Mouse (Mus musculus) gastrocnemius, adult 18-20 months (tissue): ENCODE data around the gene Pced1b. TPM values are rescaled to one million over a fixed set of nuclear protein-coding genes. Genes with fewer than 3 reads are reported as not detected.

Experiments used
- DNase-seq: peaks from one replicate; pipeline ENCODE4 v3.0.0; 2021; ENCODE audit warnings: low spot score
- total RNA-seq, 2 experiments: library from RNA; stranded (reverse); gene quantifications; 2 replicates each; pipeline ENCODE4 v1.2.3; 2021

Pced1b gene
- total RNA-seq, 2 experiments from 2014 or later = 0.88 to 1.2 TPM

- DNase-seq = no peak
Measured at GRCm38 (mm10) chr15:97257206-97257775, 10.4 kb downstream of the Pced1b start.

DNA sequence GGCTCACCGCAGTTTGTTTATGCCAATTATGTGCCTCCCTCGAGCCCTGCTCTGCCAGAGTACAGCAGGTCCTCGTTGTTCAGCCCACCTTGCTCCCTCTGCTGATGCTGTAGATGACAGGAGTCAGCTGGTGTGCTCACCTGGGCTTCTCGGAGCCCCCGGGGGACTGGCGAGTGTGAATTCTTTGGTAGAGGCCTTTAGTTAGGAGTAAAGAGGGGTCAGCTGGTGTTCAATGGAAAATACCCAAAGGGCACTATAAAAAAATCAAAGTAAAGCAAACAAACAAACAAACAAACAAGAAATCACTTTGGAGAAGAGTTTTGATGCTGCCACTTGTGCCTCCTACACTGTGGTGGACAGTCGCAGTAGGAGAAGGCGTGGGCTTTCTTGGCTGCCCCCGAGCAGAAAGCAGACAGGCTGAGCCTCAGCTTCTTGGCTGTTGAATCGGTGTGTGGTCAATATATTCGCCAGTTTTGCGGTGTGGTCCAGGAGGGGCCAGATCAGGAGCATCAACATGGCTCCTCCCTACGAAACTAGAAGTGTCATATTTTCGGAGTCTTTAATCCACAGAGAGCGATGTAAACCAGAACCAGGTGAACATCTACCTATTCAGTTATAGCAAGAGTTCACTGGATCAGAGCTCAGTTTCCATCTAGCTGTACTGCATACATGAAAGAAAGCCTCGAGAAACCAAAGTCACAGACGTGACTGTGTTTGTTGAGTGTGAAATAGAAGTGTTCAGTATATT lies 11.8 kb downstream of the Pced1b start:
- DNase-seq = no peak

- no peak for DNase-seq
Measured at GRCm38 (mm10) chr15:97259300-97259699, 12.4 kb downstream of the Pced1b start.

DNA sequence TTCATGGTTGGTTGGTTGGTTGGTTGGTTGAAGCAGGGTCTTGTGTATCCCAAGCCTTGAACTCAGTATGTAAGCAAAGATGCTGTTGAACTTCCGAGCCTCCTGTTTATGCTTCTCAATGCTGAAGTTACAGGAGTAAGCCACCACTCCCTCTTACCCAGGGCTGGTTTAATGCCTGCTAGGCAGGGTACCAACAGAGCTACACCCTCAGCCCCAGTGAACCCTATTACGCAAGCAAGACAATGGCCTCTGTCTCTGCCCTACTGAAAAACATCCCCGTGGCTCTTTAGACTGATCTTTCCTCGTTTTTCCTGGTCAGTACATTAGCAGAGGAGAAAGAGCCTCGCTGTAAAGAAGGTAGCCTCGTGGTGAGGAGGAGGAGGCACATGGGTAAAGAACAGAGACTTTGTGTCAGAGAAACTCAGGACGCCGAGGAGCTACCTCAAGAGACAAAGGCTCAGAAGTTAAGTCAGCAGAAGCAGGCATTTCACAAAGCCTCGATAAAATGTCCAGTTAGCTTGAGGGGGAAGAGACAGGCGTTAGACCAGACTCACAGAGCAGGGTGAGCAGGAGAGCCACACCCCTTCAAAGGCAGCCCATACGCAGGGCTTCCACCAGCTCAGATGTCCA lies 13.2 kb downstream of the Pced1b start:
- DNase-seq = no peak

- no peak for DNase-seq
Measured at GRCm38 (mm10) chr15:97262251-97262650, 15.3 kb downstream of the Pced1b start.

GRCm38 (mm10) chr15:97266236-97266845 lies 19.4 kb downstream of the Pced1b start:
- no peak for DNase-seq

DNA sequence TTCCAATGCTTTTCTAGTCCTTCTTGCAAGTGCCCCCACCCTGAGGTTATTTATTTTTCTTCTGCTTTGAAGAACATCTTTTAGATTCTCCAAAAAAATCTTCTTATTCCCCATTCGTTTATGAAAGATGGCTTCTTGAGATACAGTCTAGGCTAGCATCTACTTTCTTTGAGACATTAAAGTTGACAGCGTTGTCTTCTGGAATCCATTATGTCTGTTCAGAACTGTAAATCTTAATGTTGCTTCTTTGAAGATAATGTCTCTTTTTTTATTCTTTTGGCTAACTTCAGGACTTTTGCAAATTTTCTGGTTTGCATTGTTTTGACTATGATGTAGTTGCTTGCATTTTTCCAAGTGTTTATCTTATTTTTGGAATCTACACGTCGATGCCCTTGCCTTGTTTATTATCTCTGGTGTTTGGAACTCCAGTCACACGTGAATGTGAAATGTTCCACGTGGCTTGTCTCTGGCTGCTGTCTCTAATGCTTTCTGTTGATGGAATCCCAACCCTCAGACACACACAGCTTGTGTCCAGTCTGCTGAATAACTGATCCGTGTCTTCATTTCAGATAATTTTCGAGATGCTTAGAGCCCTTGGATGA lies 20.3 kb downstream of the Pced1b start:
- DNase-seq = no peak

GRCm38 (mm10) chr15:97271985-97272697 lies 25.2 kb downstream of the Pced1b start:
- no peak for DNase-seq

DNA sequence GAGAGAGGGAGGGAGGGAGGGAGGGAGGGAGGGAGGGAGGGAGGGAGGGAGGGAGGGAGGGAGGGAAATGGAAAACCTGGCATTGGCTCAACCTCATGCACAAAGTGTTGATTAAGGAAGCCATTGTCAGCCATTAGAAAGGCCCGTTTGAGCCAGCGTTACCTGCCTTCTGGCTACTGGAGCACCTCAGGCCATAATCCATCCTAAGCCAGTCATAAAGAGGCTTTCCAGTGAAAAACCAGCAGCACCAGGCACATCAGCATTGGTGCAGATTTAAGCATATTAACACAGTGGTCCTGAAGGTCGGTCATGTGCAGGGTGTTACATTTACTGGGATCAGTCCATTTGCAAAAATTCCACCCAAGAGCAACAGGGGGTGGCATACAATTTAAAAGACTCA lies 25.9 kb downstream of the Pced1b start:
- no peak for DNase-seq

DNA sequence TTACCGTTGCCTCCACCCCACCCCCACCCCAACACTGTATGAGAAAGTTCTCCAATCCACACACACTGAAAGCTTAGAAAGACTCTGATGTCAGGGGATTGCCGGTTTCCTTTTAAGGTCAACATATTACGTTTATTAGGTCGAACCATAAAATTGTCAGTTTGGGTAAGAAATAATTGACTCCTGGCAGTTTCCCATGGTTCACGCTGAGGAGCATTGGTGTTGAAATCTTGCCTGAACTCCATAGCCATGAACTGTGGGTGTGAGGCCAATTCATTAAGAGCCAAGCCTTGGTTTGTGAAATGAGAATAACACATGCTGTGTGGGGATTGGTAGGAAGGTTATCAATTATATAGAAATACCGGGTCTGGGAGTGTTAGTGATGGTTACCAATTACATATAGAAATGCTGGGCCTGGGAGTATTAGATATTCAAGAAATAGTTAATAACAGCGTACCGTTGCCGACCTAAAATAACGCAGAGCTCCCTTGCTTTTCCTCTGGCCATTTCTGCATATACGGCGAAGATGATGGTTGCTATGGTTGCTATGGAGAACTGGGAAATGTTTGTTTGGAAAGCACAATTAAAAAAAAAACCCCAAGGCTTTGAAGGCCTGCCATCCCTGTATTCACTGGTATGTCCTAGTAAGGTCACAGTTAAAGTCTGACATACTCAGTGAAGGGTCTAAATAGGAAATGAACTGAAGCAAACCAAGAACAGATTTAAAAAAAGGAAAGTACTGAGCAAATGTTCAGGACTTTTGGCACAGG lies 28.9 kb downstream of the Pced1b start:
- DNase-seq = no peak

GRCm38 (mm10) chr15:97276660-97277153 lies 29.8 kb downstream of the Pced1b start:
- DNase-seq = no peak

DNA sequence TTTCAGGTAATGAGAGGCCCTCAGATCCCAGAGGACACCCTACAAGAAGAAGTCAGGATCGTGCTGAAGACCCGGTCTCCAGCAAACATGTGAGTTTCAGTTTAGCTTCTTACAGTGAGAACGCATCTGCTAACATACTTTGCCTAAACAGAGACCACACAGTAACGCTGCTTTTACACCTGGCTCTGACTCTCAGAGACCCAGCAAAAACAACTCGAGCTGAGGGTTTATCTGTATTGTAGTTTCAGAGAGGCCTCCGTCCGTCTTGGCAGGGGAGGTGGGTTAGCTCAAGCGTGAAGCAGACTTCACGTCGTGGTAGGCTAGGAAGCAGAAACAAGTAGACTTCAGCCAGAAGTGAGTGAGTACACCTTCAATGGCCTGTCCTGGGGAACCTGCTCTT lies 30.4 kb downstream of the Pced1b start:
- no peak for DNase-seq

GRCm38 (mm10) chr15:97278340-97278948 lies 31.5 kb downstream of the Pced1b start:
- DNase-seq = no peak

GRCm38 (mm10) chr15:97280131-97280530 lies 33.2 kb downstream of the Pced1b start:
- no peak for DNase-seq

GRCm38 (mm10) chr15:97280776-97281175 lies 33.9 kb downstream of the Pced1b start:
- DNase-seq = no peak

GRCm38 (mm10) chr15:97281712-97282571 lies 35.0 kb downstream of the Pced1b start:
- DNase-seq = no peak

- DNase-seq = no peak
Measured at GRCm38 (mm10) chr15:97282572-97282881, 35.6 kb downstream of the Pced1b start.

GRCm38 (mm10) chr15:97284201-97284600 lies 37.3 kb downstream of the Pced1b start:
- no peak for DNase-seq

GRCm38 (mm10) chr15:97285665-97286212 lies 38.8 kb downstream of the Pced1b start:
- DNase-seq = no peak
